Mouse (Mus musculus): Measurements from ENCODE around the gene Enpp5. TPM values are rescaled to one million over a fixed set of nuclear protein-coding genes. Genes with fewer than 3 reads are reported as not detected.

The Enpp5 gene
- total RNA-seq (2021) = 1 to 10 TPM; 8.3 to 9.1 TPM

DNA sequence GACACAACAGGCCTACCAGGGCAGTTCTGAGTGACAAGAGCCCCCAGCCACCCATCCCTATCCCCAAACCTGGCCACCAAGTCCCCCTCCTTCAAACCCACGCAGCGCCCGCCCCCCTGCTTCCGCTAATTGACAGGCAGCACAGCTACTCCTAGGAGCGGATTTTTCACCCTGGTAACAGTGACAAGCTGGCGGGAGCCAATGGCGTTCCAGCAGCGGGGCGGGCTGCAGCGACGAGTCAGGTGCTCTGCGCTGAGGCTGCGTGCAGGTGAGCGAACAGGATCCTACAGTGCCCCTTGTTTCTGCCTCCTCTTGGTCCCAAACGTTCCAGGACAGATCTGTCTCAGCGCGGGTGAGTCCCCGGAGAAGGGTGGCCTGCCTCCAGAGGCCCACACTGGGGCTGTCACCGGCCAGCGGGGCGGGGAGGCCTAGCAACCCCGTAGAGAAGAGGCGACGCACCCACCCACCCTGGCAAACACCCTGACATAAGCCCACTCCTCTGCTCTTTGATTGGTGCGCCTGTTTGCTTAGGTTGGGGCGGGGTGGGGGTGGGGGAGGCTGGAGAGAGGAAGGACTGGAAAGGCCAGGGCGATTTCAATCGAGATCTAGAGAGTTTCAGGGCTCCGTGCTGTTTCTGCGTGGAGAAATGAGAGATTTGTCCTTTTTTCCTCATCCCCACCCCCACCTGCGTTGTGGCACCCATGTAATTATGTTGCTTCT is at the start of gene Enpp5:
Gene Enpp5 (plus strand): TSS at position 183 of the 720 bp plus-strand sequence.
- DNase-seq = peak; percentile 80

GRCm38 (mm10) chr17:44029616-44030015 is 49.0 kb upstream of the Enpp5 start:
- no peak for DNase-seq

- DNase-seq = peak; percentile 27
Measured at GRCm38 (mm10) chr17:44030776-44031587, 47.6 kb upstream of the Enpp5 start.

- no peak for DNase-seq
Measured at GRCm38 (mm10) chr17:44035005-44035404, 43.6 kb upstream of the Enpp5 start.

- peak; percentile 61 for DNase-seq
Measured at GRCm38 (mm10) chr17:44038656-44039055, 40.0 kb upstream of the Enpp5 start.

- no peak for DNase-seq
Measured at GRCm38 (mm10) chr17:44040449-44040848, 38.2 kb upstream of the Enpp5 start.

GRCm38 (mm10) chr17:44042301-44042700 is 36.3 kb upstream of the Enpp5 start:
- DNase-seq = no peak

GRCm38 (mm10) chr17:44042861-44043260 is 35.8 kb upstream of the Enpp5 start:
- DNase-seq = no peak

DNA sequence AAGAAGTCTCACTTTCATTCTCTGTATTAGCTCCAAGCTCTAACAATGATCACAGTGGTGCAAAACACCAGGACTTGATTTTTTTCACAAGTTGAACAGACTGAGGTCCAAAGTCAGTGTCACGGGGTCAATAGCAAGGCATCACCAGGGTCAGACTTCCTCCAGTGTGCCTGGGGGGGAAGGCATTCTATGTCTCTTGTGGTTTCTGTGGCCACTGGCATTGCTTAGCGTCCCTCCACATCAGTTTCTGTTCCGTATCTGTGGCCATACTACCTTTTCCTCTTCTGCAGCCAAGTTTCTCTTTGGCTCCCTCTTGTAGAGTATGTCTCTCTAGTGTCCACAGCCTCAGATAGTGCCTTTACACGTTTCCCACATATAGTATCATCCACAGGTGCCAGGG is 25.2 kb upstream of the Enpp5 start:
- no peak for DNase-seq

GRCm38 (mm10) chr17:44057123-44057522 is 21.5 kb upstream of the Enpp5 start:
- DNase-seq = no peak

- no peak for DNase-seq
Measured at GRCm38 (mm10) chr17:44058145-44058544, 20.5 kb upstream of the Enpp5 start.

DNA sequence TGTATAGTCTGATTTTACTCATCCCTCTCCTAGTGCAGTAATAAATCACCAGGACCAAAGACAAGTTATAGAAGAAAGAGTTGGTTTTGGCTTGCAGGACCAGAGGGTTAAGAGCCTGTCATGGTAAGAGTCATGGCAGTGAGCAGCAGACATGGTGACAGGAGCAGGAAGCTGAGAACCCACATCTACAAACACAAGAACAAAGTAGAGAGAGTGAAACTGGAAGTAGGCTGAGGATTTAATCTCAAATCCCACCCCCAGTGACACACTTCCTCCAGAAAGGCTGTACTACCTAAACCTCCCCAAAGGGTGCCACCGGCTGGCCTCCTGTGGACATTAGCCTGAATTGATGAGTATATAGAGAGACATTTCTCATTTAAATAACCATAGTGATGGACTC is 17.8 kb upstream of the Enpp5 start:
- no peak for DNase-seq

DNA sequence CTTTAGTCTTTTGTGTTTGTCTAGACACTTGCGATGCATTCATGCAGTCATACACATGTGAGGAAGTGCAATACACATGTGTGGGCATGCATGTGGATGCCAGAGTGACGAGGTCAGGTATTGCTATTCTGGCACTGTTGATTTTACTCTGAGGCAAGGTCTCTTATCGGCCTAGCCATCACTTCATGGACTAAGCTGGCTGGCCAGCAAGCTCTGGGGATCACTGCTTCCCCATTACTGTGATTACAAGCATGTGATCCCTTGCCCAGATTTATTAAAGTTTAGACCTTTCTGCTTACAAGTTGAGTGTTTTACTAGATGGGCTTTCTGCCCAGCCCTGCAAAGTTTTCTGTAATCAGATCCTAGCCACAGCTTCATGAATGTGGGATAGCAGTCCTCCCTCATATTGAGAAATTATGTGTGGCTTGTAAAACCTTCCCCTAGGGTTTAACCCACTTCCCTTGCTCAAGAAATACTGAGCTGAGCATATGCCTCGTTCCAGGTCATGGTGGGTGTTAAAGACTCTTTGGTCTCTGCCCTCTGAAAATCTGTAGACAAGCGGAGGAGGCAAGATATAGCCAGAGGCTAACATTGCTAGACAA is 17.2 kb upstream of the Enpp5 start:
- DNase-seq = no peak

- no peak for DNase-seq
Measured at GRCm38 (mm10) chr17:44068876-44069275, 9.7 kb upstream of the Enpp5 start.

GRCm38 (mm10) chr17:44071680-44072079 is 6.9 kb upstream of the Enpp5 start:
- DNase-seq = no peak

GRCm38 (mm10) chr17:44075601-44076000 is 3.0 kb upstream of the Enpp5 start:
- DNase-seq = no peak

DNA sequence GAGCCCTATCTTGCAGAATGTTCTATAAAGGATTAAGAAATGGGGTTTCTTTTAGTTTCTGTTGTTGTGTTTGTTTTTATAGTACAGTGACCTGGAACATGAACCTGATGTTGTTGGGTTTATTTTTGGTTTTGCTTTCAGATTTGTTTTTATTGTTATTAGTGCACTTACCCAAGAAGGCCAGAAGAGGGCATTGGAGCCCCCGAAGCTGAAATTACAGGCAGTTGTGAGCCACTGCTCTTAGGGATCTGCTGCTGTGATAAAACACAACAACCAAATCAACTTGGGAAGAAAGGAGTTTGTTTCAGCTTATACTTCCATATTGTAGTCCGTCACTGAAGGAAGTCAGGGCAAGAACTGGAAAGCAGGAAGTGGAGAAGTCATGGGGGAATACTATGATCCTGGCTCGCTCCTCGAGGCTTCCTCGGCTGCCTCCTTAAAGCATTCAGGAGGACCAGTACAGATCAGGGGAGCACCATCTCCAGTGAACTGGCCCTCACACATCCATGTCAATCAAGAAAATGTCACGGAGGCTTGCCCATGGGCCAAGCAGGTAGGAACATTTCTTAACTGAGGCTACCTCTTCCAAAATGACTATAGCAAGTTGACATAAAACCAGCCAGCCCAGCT is 2.4 kb upstream of the Enpp5 start:
- peak; percentile 20 for DNase-seq

GRCm38 (mm10) chr17:44077146-44077842 is 1.3 kb upstream of the Enpp5 start:
- DNase-seq = peak; percentile 12

GRCm38 (mm10) chr17:44077843-44078160 is 811 bp upstream of the Enpp5 start:
- DNase-seq = no peak

- no peak for DNase-seq
Measured at GRCm38 (mm10) chr17:44083156-44083555, 4.5 kb downstream of the Enpp5 start.

GRCm38 (mm10) chr17:44088226-44088625 is 9.6 kb downstream of the Enpp5 start:
- DNase-seq = no peak

GRCm38 (mm10) chr17:44090916-44091315 is 12.3 kb downstream of the Enpp5 start:
- no peak for DNase-seq

Data from heart, postnatal 4 days (tissue).